Mouse (Mus musculus) liver, adult 2 months (tissue): ENCODE measurements around the gene Psmd13. TPM values are rescaled to one million over a fixed set of nuclear protein-coding genes. Genes with fewer than 3 reads are reported as not detected.
A peak's percentile ranks its signal among the peaks of the same experiment; 100 is the strongest.

Experiments used
- DNase-seq: peaks from one replicate; pipeline ENCODE4 v3.0.0-alpha.2; 2011; ENCODE audit warnings: low read depth, low spot score; ENCODE audit errors: extremely low read depth
- H3K27ac ChIP-seq: fragments of 200-500 bp; replicated peaks from 2 replicates; pipeline ENCODE4 v1.5.1; 2012; ENCODE audit warnings: low read depth, mild to moderate bottlenecking, control low read depth, inconsistent platforms, low read length; ENCODE audit not compliant: insufficient read depth
- H3K27me3 ChIP-seq: fragments of 200-500 bp; 2 replicates; pipeline ENCODE4 v1.6.1; 2012; ENCODE audit warnings: mild to moderate bottlenecking, moderate library complexity, low read length, inconsistent platforms; ENCODE audit not compliant: control insufficient read depth, insufficient read depth
- H3K36me3 ChIP-seq: fragments of 200-500 bp; 2 replicates; pipeline ENCODE4 v1.6.1; 2012; ENCODE audit warnings: low read length, inconsistent platforms; ENCODE audit not compliant: control insufficient read depth, insufficient read depth
- H3K4me1 ChIP-seq: fragments of 200-500 bp; 2 replicates; pipeline ENCODE4 v1.6.1; 2011; ENCODE audit warnings: low read length; ENCODE audit not compliant: control insufficient read depth, insufficient read depth
- H3K4me3 ChIP-seq: fragments of 200-500 bp; 2 replicates; pipeline ENCODE4 v1.5.1; 2011; ENCODE audit warnings: low read depth, mild to moderate bottlenecking, control low read depth, low read length, moderate library complexity; ENCODE audit not compliant: insufficient read depth
- H3K79me2 ChIP-seq: fragments of 200-500 bp; 2 replicates; pipeline ENCODE4 v1.6.1; 2012; ENCODE audit warnings: inconsistent platforms, mild to moderate bottlenecking, low read length, moderate library complexity; ENCODE audit not compliant: control insufficient read depth, insufficient read depth
- H3K9ac ChIP-seq: fragments of 200-500 bp; 2 replicates; pipeline ENCODE4 v1.6.1; 2012; ENCODE audit warnings: low read depth, mild to moderate bottlenecking, control low read depth, inconsistent platforms, low read length
- CTCF ChIP-seq: fragments of 200-500 bp; IDR thresholded peaks from 2 replicates; pipeline ENCODE4 v1.5.1; 2011; ENCODE audit warnings: low read depth, low read length, control low read depth
- POLR2A ChIP-seq: fragments of 200-500 bp; IDR thresholded peaks from 2 replicates; pipeline ENCODE4 v1.6.1; 2011; ENCODE audit warnings: low read length, control low read depth; ENCODE audit not compliant: insufficient read depth; ENCODE audit errors: extremely low read depth
- WGBS: fragments of 180-500 bp; shearing (Covaris S2); methylation state at CpG from one replicate; pipeline ENCODE4 v1.1.7; 2018; 5-methylcytosine and 5-hydroxymethylcytosine counted together
- polyA plus RNA-seq: library from polyadenylated mRNA; depleted of rRNA; stranded (reverse); fragments of >200 nt; gene quantifications from 2 replicates; pipeline ENCODE4 v1.2.3, GENCODE M21; 2012
- total RNA-seq: library from RNA; depleted of rRNA; stranded (reverse); fragments of >200 nt; gene quantifications from 2 replicates; pipeline ENCODE4 v1.2.3, GENCODE M21; 2014

The Psmd13 gene
- total and polyA plus RNA-seq, 2 experiments: 51.1 to 102 TPM

DNA sequence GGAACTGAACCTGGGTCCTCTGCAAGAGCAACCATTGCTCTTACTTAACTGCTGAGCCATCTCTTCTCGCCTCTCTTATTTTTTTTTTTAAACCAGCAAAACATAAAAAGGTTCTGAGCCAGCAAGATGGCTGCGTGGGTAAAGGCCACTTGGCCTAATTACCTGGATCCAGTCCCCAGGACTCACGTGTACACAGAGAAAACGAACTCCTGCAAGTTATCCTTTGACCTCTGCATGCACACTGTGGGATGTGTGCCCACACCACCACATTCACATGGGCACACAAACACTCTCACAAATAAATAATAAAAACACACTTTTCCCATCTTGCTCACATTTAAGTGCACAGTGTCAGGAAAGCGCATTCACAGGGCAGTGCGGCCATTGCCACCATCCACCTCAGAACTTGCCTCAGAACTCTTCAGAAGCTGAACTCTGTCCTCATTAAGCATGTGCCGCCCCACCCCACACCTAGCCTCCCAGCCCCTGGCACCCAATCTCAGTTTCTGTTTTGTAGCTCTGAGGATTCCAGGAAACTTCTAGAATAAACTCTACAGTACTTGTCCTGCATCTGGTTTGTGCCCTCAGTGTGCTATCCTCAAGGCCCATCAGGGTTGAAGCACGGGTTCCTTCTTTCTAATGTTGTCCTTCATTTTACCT, 32.4 kb downstream of the Psmd13 start:
- Histone ChIP-seq H3K27me3 (no peaks in the 10 kb centered on the region), H3K4me3 (no peak overlapping the region), H3K79me2 (no peaks in the 10 kb centered on the region; the same call in 1 of the 2 replicates), H3K9ac (no peak overlapping the region), H3K27ac (peak overlapping the region; percentile 95), H3K36me3 (peaks cover 11% of the 10 kb centered on the region; the same call in 1 of the 2 replicates), H3K4me1 (peaks cover 39% of the 10 kb centered on the region)
- 28% methylated on average over 8 of the region's 8 CpGs for WGBS
- TF ChIP-seq POLR2A (no peak), CTCF (no peak)
- peak; percentile 95 for DNase-seq

GRCm38 (mm10) chr7:140919911-140920310, 38.1 kb downstream of the Psmd13 start:
- Histone ChIP-seq H3K27ac (no peak overlapping the region), H3K79me2 (no peaks in the 10 kb centered on the region), H3K27me3 (no peaks in the 10 kb centered on the region), H3K9ac (no peak overlapping the region), H3K4me1 (peaks cover 21% of the 10 kb centered on the region), H3K36me3 (peaks cover 23% of the 10 kb centered on the region; the same call in 1 of the 2 replicates), H3K4me3 (no peak overlapping the region)
- DNase-seq: no peak
- TF ChIP-seq CTCF (no peak), POLR2A (no peak)
- WGBS: 74% methylated on average over 4 of the region's 4 CpGs

DNA sequence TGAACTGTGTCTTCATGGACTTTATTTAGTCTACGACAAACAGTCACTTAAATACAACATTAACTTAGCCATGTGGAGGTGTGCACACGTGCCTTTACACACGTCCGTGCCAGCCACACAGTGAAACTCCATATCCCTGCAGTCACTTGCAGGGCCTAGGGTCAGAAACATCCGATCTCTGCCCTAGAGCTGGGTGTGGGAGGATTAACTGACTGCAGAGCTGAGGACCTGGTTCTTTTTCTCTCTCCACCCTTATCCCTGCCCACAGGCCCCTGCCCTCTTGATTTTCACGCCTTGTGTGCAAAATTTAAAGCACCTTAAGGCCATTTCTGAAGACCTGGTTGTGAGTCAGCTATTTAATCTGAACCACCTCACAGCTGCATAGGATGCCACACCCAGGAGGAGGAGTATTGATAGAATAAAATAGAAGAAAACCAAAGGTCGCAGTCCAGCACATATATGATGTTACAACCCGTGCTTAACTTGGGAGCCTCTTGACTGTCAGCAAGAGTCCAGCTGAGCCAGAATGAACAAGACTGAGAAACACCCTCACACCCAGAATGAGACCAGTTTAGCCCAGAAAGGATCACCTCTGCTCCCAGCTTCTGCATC, 38.8 kb downstream of the Psmd13 start, which contains the start of gene Nlrp6:
TSS of gene Nlrp6 (plus strand) at position 485 of the 612 bp plus-strand sequence.
- no peaks in the 10 kb centered on the region for H3K79me2 ChIP-seq
- H3K4me3 ChIP-seq: no peak within 1 kb of the TSS
- no peak for TF ChIP-seq CTCF
- TF ChIP-seq POLR2A: no peak
- H3K36me3 ChIP-seq: peaks cover 26% of the 10 kb centered on the region; the same call in 1 of the 2 replicates
- no peak within 1 kb of the TSS for H3K9ac ChIP-seq
- H3K4me1 ChIP-seq: peaks cover 18% of the 10 kb centered on the region
- no peak for DNase-seq
- no peak within 1 kb of the TSS for H3K27ac ChIP-seq
- H3K27me3 ChIP-seq: no peaks in the 10 kb centered on the region
- 87% methylated on average over 8 of the region's 8 CpGs for WGBS

GRCm38 (mm10) chr7:140921225-140921975, 39.6 kb downstream of the Psmd13 start:
- no peaks in the 10 kb centered on the region for H3K79me2 ChIP-seq
- 68% methylated on average over 22 of the region's 22 CpGs for WGBS
- H3K9ac ChIP-seq: no peak overlapping the region
- no peak overlapping the region for H3K27ac ChIP-seq
- TF ChIP-seq POLR2A (no peak), CTCF (no peak)
- peaks cover 30% of the 10 kb centered on the region; the same call in 1 of the 2 replicates for H3K36me3 ChIP-seq
- H3K4me1 ChIP-seq: peaks cover 20% of the 10 kb centered on the region
- no peak for DNase-seq
- H3K4me3 ChIP-seq: no peak overlapping the region
- no peaks in the 10 kb centered on the region for H3K27me3 ChIP-seq

DNA sequence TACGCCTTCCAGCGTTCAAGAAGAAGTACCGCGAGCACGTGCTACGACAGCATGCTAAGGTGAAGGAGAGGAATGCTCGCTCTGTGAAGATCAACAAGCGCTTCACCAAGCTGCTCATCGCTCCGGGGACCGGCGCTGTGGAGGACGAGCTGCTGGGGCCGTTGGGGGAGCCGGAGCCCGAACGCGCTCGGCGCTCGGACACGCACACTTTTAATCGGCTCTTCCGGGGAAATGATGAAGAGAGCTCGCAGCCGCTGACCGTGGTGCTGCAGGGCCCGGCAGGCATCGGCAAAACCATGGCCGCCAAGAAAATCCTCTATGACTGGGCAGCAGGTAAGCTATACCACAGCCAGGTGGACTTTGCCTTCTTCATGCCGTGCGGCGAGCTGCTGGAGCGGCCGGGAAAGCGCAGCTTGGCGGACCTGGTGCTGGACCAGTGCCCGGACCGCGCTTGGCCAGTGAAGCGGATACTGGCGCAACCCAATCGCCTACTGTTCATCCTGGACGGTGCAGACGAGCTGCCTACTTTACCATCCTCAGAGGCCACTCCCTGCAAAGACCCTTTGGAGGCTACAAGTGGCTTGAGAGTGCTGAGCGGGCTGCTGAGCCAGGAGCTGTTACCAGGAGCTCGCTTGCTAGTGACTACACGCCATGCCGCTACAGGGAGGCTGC, 40.8 kb downstream of the Psmd13 start:
- no peaks in the 10 kb centered on the region for H3K79me2 ChIP-seq
- peaks cover 26% of the 10 kb centered on the region; the same call in 1 of the 2 replicates for H3K36me3 ChIP-seq
- H3K27me3 ChIP-seq: no peaks in the 10 kb centered on the region
- H3K4me1 ChIP-seq: peaks cover 27% of the 10 kb centered on the region
- H3K9ac ChIP-seq: no peak overlapping the region
- 10% methylated on average over 49 of the region's 49 CpGs for WGBS
- peak; percentile 94 for DNase-seq
- H3K27ac ChIP-seq: peak overlapping the region; percentile 39; the same call in 1 of the 2 replicates
- 0 out of 2 replicates have a peak, but pooled peaks have one; percentile 20 for TF ChIP-seq POLR2A
- TF ChIP-seq CTCF: peak; percentile 31
- H3K4me3 ChIP-seq: peak overlapping the region; percentile 3; the same call in 1 of the 2 replicates
